Mouse (Mus musculus) embryonic facial prominence, embryonic 10.5 days (tissue): ENCODE measurements at regions not wholly inside any gene's neighbourhood (a gene's known extent, or its start where the extent isn't known, plus 50 kb on each side); places are given as distances from the start of the nearest gene placed in this dataset.

ENCODE experiments used
- DNase-seq: peaks from one replicate; pipeline ENCODE4 v3.0.0-alpha.2; 2017; ENCODE audit warnings: low spot score
- H3K27ac ChIP-seq: fragments of 300-500 bp; sonication (generic); replicated peaks from 2 replicates; pipeline ENCODE4 v1.5.1; 2016; ENCODE audit warnings: mild to moderate bottlenecking
- H3K27me3 ChIP-seq: fragments of 300-500 bp; sonication (generic); replicated peaks from 2 replicates; pipeline ENCODE4 v1.6.1; 2016; ENCODE audit warnings: low read depth, mild to moderate bottlenecking; ENCODE audit not compliant: poor library complexity, severe bottlenecking
- H3K36me3 ChIP-seq: fragments of 300-500 bp; sonication (generic); replicated peaks from 2 replicates; pipeline ENCODE4 v1.6.1; 2016; ENCODE audit warnings: mild to moderate bottlenecking, moderate library complexity
- H3K4me1 ChIP-seq: fragments of 300-500 bp; sonication (generic); 2 replicates; pipeline ENCODE4 v1.6.1; 2016
- H3K4me3 ChIP-seq: fragments of 300-500 bp; sonication (generic); 2 replicates; pipeline ENCODE4 v1.5.1; 2016; ENCODE audit warnings: mild to moderate bottlenecking, moderate library complexity
- H3K9me3 ChIP-seq: fragments of 300-500 bp; sonication (generic); 2 replicates; pipeline ENCODE4 v1.6.1; 2016; ENCODE audit warnings: mild to moderate bottlenecking
- WGBS: fragments of 180-500 bp; shearing (Covaris S2); methylation state at CpG from one replicate; pipeline ENCODE4 v1.1.7; 2016; 5-methylcytosine and 5-hydroxymethylcytosine counted together

DNA sequence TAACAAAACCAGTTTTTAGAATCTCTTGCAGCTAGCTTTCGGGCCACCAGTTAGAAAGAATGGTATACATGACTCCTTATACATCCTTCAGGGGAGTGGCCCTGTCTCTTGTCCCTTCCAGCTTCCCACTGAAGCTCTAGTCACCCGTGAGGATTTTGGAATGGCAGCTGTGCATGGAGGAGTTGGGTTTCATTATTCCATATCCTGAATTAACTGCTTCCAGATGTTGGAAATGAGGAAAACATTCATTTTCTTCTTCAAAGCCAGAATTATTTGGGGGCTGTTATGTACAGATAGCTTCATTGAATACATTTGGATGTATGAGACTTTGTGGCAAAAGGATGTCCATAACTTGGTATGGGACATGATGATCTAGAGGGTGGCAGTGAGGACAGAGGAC, 181.3 kb upstream of the Irx3 start:
- Histone ChIP-seq H3K27ac (no peak overlapping the region), H3K27me3 (peaks cover 11% of the 10 kb centered on the region), H3K4me1 (peaks cover 7% of the 10 kb centered on the region; the same call in 1 of the 2 replicates), H3K36me3 (no peaks in the 10 kb centered on the region), H3K4me3 (no peak overlapping the region), H3K9me3 (peaks cover 7% of the 10 kb centered on the region; the same call in 1 of the 2 replicates)
- WGBS: 63% methylated on average over 2 of the region's 2 CpGs
- DNase-seq: no peak

- no peak for DNase-seq
- peaks cover 39% of the 10 kb centered on the region for H3K27me3 ChIP-seq
- H3K9me3 ChIP-seq: peaks cover 2% of the 10 kb centered on the region; the same call in 1 of the 2 replicates
- H3K4me1 ChIP-seq: peaks cover 11% of the 10 kb centered on the region
- no peak overlapping the region for H3K27ac ChIP-seq
- no peaks in the 10 kb centered on the region for H3K36me3 ChIP-seq
- no peak overlapping the region for H3K4me3 ChIP-seq
- WGBS: 69% methylated on average over 9 of the region's 9 CpGs
Observed at GRCm38 (mm10) chr8:91976900-91977585, 175.2 kb upstream of the Irx3 start.

- WGBS: 74% methylated on average over 2 of the region's 2 CpGs
- Histone ChIP-seq H3K4me3 (no peak overlapping the region), H3K36me3 (no peaks in the 10 kb centered on the region), H3K27me3 (peaks cover 39% of the 10 kb centered on the region), H3K9me3 (no peaks in the 10 kb centered on the region), H3K27ac (no peak overlapping the region), H3K4me1 (peaks cover 11% of the 10 kb centered on the region)
- no peak for DNase-seq
Observed at GRCm38 (mm10) chr8:91975460-91975859, 173.6 kb upstream of the Irx3 start.

GRCm38 (mm10) chr8:91974636-91975035, 172.8 kb upstream of the Irx3 start:
- DNase-seq: no peak
- Histone ChIP-seq H3K4me1 (peaks cover 11% of the 10 kb centered on the region), H3K27ac (no peak overlapping the region), H3K27me3 (peaks cover 44% of the 10 kb centered on the region), H3K4me3 (no peak overlapping the region), H3K9me3 (no peaks in the 10 kb centered on the region), H3K36me3 (no peaks in the 10 kb centered on the region)
- 93% methylated on average over 3 of the region's 3 CpGs for WGBS

DNA sequence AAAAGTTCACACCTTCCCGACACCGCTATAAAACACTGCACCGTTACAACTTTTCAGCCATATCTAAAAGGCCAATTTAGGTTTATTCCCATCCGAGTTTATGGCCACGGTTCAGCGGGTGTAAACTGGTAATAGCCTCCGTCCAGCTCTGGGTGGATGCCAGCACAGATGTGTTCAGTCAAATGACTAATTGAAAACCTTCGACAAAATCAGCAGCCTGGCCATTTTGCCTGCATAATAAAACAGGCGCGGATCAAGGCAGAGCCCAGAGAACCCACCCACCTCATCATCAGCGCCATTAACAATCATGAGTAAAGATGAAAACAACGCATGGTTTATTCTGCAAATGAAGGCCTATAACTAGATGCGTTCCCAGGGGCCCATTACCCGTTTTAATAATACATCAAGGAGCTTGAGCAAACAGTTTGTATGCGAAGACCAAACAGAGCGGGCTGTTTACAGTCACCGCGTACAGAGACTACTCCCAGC, 172.1 kb upstream of the Irx3 start:
- H3K4me3 ChIP-seq: no peak overlapping the region
- 88% methylated on average over 18 of the region's 18 CpGs for WGBS
- H3K27ac ChIP-seq: no peak overlapping the region
- DNase-seq: no peak
- H3K9me3 ChIP-seq: no peaks in the 10 kb centered on the region
- H3K4me1 ChIP-seq: peaks cover 11% of the 10 kb centered on the region
- H3K27me3 ChIP-seq: peaks cover 44% of the 10 kb centered on the region
- H3K36me3 ChIP-seq: no peaks in the 10 kb centered on the region

DNA sequence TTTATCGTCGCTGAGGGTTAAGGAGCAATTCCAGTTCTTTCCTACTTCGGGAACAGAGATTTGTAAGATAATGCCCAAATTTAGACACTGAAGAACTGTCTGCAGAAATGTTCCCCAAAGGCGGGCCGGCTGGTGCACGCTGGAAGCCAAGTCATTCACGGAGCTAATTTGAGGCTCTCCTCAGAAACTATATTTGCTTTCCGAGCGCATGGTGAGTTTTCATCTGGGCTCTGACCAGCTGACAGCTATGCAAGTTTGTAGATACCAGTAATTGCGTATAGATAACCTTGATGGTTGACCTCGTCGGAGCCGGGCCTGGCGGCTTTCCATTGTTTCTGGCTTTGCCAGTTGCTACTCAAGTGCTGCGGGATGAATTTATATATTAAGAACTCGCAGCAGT, 165.5 kb upstream of the Irx3 start:
- 76% methylated on average over 16 of the region's 16 CpGs for WGBS
- Histone ChIP-seq H3K4me3 (no peak overlapping the region), H3K36me3 (no peaks in the 10 kb centered on the region), H3K4me1 (peaks cover 6% of the 10 kb centered on the region; the same call in 1 of the 2 replicates), H3K27ac (no peak overlapping the region), H3K9me3 (no peaks in the 10 kb centered on the region), H3K27me3 (peaks cover 13% of the 10 kb centered on the region)
- DNase-seq: no peak

- Histone ChIP-seq H3K4me1 (peaks cover 6% of the 10 kb centered on the region; the same call in 1 of the 2 replicates), H3K9me3 (no peaks in the 10 kb centered on the region), H3K4me3 (no peak overlapping the region), H3K27me3 (peaks cover 13% of the 10 kb centered on the region), H3K36me3 (no peaks in the 10 kb centered on the region), H3K27ac (no peak overlapping the region)
- DNase-seq: peak; percentile 46
- WGBS: 60% methylated on average over 19 of the region's 19 CpGs
Observed at GRCm38 (mm10) chr8:91966891-91967370, 165.1 kb upstream of the Irx3 start.

- Histone ChIP-seq H3K4me3 (no peak overlapping the region), H3K36me3 (no peaks in the 10 kb centered on the region), H3K4me1 (no peaks in the 10 kb centered on the region), H3K27me3 (no peaks in the 10 kb centered on the region), H3K27ac (no peak overlapping the region), H3K9me3 (no peaks in the 10 kb centered on the region)
- 84% methylated on average over 5 of the region's 5 CpGs for WGBS
- DNase-seq: no peak
Observed at GRCm38 (mm10) chr8:91961696-91962095, 159.8 kb upstream of the Irx3 start.

GRCm38 (mm10) chr8:91955170-91955569, 153.3 kb upstream of the Irx3 start:
- Histone ChIP-seq H3K9me3 (no peaks in the 10 kb centered on the region), H3K27me3 (peaks cover 13% of the 10 kb centered on the region), H3K36me3 (no peaks in the 10 kb centered on the region), H3K4me3 (no peak overlapping the region), H3K27ac (no peak overlapping the region), H3K4me1 (no peaks in the 10 kb centered on the region)
- DNase-seq: no peak
- 86% methylated on average over 6 of the region's 6 CpGs for WGBS

- 84% methylated on average over 4 of the region's 4 CpGs for WGBS
- Histone ChIP-seq H3K9me3 (no peaks in the 10 kb centered on the region), H3K27ac (no peak overlapping the region), H3K4me1 (peaks cover 20% of the 10 kb centered on the region), H3K36me3 (no peaks in the 10 kb centered on the region), H3K27me3 (peaks cover 13% of the 10 kb centered on the region), H3K4me3 (no peak overlapping the region)
- no peak for DNase-seq
Observed at GRCm38 (mm10) chr8:91952981-91953380, 151.1 kb upstream of the Irx3 start.

- Histone ChIP-seq H3K9me3 (no peaks in the 10 kb centered on the region), H3K4me1 (peaks cover 42% of the 10 kb centered on the region), H3K27ac (peak overlapping the region; percentile 73), H3K27me3 (peaks cover 11% of the 10 kb centered on the region), H3K4me3 (0 out of 2 replicates have a peak overlapping the region, but pooled peaks have one; percentile 21), H3K36me3 (no peaks in the 10 kb centered on the region)
- WGBS: 48% methylated on average over 9 of the region's 9 CpGs
- DNase-seq: peak; percentile 36
Observed at GRCm38 (mm10) chr8:91949110-91949509, 147.2 kb upstream of the Irx3 start.

- Histone ChIP-seq H3K4me1 (peaks cover 44% of the 10 kb centered on the region), H3K9me3 (no peaks in the 10 kb centered on the region), H3K27me3 (peaks cover 18% of the 10 kb centered on the region), H3K36me3 (no peaks in the 10 kb centered on the region), H3K4me3 (peak overlapping the region; percentile 21; the same call in 1 of the 2 replicates), H3K27ac (peak overlapping the region; percentile 73)
- 40% methylated on average over 18 of the region's 18 CpGs for WGBS
- DNase-seq: peak; percentile 73
Observed at GRCm38 (mm10) chr8:91948173-91948940, 146.5 kb upstream of the Irx3 start.
